Mouse (Mus musculus) cerebellum, adult 18-20 months (tissue): ENCODE measurements at regions not wholly inside any gene's neighbourhood (a gene's known extent, or its start where the extent isn't known, plus 50 kb on each side); places are given as distances from the start of the nearest gene placed in this dataset.
"Not testable (repeated sequence)": the region's sequence is repeated elsewhere in the genome, so short reads cannot be mapped to it uniquely, and the experiment has no call there.

Experiments
- DNase-seq, 2 experiments: peaks; one replicate each; pipeline ENCODE4 v3.0.0; 2021

DNA sequence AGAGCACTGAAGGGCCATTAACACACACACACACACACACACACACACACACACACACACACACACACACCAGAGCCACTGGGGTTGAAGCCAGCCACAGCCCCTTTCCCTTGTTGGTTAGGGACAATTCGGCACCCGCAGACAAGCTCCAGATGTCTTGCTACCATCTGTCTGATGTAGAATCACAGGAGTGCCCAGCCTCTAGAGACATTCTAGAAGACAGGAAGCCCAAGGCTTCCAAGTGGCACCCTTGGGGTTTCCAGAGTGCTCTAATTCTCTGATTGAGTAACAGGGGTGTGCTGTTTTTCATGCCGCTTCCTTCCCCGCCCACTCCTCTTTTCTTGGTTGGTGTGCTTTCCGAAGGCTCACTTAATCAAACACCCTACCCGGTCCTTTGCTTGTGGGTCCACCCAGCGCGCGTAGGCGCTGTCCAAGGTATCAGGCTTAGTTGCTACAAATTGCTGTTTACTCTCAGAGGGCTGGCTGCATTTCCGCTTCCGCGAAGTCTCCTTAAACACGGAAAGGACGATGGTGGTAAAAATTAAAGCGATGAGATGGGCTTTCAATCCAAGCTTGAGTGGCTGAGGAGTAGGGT lies 59.5 kb upstream of the Zbtb18 start:
- no peak for DNase-seq

DNA sequence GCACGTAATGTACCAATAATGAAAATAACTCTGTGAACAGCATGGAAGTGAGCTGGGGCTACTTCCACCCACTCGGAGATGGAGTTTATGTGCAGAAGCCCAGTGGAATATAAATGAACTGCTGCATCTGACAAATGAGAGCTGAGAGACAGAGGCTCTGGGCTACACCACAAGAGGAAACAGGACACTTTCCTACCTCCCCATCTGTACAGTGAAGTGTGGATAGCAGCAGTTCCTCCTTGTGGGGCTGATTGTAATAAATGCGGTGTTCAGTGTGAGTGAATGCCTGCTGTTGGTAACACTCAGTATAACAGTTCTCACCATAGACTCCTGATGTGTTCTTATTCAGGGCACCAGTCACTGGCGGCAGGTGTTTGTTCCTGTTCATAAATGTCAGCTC lies 60.0 kb upstream of the Zbtb18 start:
- DNase-seq, result no peak

DNA sequence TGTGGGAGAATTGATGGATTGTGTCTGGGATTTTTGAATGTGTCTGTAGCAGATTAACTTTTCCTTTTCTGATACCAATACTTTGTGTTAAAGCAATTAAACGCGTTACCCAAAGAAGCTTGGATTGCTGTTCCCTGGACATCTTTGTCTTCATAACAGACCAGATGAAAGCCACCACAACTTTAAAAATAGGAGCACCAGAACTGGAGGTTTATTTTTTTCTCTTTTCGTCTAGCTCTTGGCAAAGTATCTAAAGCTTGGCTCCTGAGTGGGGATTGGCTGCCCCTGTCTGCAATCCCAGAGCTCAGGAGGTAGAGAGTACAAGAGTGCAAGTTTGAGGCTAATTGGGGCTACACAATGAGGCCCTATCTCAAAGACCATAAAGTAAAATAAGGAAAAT lies 64.0 kb upstream of the Zbtb18 start:
- DNase-seq, result no peak

GRCm38 (mm10) chr1:177373226-177373825 lies 68.8 kb upstream of the Zbtb18 start:
- DNase-seq, result no peak

DNA sequence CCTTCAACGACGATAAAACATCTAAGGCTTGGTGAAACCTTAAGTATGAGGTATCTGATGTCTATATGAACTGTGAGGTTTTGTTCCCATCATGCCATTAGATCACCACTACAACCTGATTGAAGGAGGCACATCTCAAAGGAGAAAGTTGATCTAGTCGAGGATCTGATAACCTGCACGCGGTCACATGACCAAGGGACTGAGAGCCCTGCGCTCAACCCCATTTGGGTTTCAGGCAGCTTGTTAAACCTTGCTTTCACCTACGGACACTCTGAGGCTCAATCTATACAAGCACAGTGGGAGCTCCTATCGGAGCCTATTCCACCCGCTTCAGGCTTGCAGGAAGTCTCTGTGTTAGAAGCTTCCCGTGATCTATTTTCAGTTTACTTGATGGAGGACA lies 70.1 kb upstream of the Zbtb18 start:
- DNase-seq, result no peak

DNA sequence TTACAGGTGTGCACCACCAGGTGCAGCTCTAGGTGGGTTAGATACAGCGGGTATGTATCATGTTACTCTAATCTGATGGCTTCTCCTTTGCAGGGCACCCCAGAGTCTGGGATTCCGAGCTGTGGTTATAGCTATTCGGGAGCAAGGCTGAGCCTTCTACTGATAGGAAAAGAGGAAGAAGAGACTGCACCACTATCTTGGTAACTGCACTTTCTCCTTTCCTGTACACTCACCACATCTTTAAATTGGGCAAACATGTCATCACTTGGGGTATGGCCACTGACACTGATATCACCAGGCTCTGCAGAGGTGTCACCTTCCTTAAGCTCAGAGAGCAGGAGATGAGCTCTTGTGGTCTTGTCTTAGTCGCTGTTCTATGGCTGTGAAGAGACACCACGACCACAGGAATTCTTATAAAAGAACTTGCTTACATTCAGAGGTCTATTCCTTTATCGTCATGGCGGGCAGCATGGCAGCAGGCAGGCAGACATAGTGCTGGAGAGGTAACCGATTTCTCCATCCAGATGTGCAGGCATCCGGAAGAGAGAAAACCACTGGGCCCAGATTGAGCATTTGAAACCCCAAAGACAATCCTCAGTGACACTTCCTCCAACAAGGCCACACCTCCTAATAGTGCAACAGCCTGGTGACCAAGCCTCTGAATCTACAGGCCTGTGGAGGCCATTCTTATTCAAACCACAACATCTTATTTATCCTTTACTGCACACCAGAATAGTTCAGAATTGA lies 74.1 kb upstream of the Zbtb18 start:
- no peak for DNase-seq

GRCm38 (mm10) chr1:177366914-177367313 lies 75.2 kb upstream of the Zbtb18 start:
- no peak for DNase-seq

- peak; percentile 53 to 64 for DNase-seq
Measured at GRCm38 (mm10) chr1:177366475-177366874, 75.7 kb upstream of the Zbtb18 start.

- DNase-seq, result no peak
Measured at GRCm38 (mm10) chr1:177364355-177364754, 77.8 kb upstream of the Zbtb18 start.

DNA sequence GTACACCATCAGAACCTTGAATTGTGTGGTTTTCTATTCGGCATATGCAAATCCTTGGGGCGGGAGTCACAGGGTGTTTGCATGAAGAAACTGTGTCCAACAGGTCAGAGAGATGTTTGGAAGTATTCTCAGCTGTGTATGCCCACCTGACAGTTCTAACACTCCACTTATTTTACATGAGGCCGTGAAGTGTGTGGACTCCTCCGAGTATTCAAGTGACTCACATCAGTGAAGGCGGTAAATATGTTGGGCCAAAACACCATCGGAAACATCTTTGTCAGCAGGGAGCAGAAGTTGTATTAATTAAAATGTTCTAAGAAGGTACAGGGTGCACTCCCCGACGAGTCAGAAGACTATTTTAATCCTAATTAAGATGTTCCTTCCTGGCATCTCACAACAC lies 79.8 kb upstream of the Zbtb18 start:
- no peak for DNase-seq

DNA sequence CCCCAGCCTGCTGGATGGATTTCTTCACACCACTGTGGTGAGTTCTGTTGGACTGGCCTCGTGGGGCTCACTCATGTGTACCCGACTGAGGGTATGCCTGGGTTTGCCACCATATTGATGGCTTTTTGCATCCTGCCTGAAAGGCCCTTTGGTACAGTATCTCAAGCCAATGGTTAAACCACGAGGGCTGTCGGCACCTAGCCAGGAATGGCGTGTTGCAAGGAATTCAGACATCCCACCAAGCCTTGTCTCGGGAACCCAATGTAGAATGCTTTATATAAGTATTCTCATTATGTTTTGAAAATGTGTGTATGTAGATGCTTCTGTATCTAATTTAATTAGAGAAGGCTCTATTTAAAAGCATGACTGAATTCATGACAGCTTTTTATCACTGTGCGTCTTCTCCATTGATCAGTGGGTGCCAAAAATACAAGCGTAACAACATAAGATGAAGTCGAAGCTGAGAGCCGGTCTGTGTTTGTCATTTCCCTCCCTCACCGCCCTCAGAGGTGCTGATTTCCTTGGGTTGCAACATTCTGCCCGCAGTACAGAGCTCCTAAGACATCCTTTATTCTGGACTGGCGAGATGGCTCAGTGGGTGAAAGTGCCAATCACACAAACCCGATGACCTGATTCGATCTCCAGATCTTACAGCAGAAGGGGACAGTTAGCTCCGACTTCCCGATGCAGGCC lies 90.5 kb upstream of the Akt3 start:
- no peak for DNase-seq

GRCm38 (mm10) chr1:177347208-177347607 lies 89.2 kb upstream of the Akt3 start:
- no peak for DNase-seq

GRCm38 (mm10) chr1:177346540-177346939 lies 88.5 kb upstream of the Akt3 start:
- DNase-seq, result no peak

DNA sequence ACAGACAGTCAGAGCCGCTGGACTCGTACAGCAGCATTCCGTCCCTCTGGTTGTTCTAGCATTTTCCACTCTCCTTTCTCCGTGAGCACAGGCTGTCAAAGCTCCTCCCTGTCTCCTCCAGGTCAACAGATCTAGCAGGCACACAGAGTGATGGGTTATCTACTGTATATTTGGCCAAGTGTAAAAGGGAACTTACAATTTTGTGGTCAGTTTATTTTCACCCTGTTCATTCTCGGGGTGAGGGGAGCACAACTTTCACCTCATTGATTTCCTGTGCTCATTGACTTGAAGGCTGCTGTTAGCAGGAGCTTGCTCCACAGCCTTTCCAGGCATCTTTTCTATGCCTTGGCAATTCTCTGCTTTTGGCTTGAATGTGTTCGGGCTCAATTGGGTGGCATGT lies 87.5 kb upstream of the Akt3 start:
- DNase-seq, result no peak

GRCm38 (mm10) chr1:177343949-177344348 lies 85.9 kb upstream of the Akt3 start:
- DNase-seq, result no peak

DNA sequence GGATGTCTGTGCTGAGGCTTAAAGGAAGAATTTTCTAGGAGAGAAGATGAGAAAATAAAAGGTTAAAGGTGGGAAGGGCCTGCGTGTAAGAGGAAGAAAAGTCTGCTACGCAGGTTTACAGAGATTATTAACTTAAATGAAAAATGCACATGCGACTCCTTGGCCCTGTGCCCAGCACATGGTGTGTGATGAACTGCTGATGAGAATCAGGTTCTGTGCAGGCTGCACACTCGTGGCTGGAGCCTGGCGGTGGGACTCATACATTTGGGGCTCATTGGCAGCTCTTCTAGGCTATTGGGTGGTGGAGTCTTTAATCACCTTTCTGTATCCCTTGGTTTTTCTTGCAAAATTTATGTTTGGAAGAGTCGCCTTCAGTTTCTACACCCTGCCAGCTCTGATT lies 85.1 kb upstream of the Akt3 start:
- no peak for DNase-seq

DNA sequence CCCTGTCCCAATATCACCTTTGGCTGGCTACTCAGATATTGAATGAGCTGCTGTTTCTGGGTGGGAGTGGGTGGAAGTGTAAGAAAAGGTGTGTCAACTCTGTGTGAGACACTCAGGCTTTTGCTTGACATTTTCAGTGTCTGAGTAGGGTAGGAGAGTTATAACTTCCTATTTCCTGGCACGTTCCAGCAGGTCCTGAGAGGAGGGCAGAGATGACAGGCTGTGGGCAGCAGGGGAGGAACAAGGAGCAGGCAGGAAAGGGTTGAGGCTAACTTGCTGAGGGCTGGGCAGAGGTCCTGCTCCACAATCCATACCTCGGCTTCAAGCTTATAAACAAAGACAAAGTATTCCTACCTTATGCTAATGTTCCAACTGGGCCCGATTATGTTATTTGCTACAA lies 82.2 kb upstream of the Akt3 start:
- no peak for DNase-seq

GRCm38 (mm10) chr1:177339207-177339787 lies 81.3 kb upstream of the Akt3 start:
- DNase-seq, result not testable (repeated sequence)

DNA sequence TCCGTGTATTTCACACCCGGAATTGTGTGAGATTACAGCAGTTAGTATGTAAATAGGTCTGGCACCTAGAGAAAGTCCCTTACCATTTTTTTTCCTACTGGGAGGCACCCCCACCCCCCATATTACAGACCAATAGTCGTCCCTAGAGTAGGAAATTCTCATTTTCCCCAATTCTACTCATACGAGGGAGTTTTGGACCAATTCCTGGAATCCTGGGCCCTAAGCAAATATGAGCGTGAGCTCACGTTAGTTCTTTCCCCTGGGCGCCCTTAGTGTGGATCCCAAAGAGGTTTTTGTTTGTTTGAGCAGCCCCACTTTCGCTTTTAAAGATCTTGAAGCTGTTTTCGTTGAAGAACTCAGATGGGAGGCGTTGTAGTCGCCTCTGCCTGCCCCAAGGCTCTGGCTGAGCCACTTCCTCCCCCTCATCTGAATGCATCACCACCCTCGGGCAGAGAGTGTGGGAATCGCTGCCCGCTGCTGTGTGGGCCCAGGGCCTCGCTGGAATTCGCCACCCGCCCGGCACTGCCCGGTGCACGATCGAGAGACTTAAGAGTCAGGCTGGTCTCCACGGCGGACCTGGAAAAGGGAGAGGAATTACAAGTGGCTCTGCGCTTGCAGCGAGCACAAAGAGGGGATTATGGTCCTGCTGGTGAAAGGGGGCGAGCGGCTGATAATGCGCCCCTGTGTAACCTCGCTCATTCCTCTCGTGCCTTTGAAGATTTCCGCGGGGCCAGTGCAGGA lies 80.6 kb upstream of the Akt3 start:
- peak; percentile 65 to 71 for DNase-seq

DNA sequence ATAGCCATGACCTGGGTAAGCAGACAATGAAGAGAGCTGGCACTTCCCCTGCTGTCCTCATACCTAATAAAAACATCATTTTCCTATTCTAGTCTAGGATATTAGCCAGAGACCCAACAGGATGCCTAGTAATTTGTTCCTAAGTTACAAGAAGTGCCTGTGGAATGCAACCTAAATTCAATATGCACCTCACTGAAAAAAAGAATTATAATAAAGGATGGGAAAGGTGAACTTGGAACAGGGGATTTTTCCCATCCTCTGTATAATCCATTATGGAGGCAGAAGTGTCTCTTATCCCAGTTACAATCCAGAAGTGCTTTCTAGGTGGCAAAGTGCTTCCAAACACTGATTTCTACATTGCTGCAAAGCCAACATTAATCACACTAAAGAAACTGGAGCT lies 79.8 kb upstream of the Akt3 start:
- DNase-seq, result no peak

DNA sequence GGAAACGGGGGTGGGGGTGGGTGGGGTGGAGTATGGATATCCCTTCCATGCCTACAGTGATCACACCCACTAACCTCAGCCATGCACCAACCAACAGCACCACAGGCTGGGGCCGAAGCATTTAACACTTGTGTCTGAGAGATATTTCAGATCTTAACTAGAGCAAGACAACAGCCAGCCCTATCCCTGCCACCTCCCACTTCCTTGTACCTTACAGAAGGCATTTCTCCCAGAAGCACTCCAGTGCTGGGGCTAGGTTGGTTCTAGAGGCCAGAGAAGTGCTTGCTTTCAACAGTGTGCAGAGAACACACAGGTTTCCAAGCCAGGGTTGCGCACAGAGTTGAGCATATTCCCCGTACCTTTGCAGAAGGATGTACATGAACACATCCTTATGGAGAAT lies 79.1 kb upstream of the Akt3 start:
- DNase-seq, result no peak

- DNase-seq, result no peak
Measured at GRCm38 (mm10) chr1:177336436-177336835, 78.4 kb upstream of the Akt3 start.

GRCm38 (mm10) chr1:177335961-177336360 lies 78.0 kb upstream of the Akt3 start:
- no peak for DNase-seq
